Mouse (Mus musculus) C2C12 (cell line): ENCODE data around the gene Castor1. TPM values are rescaled to one million over a fixed set of nuclear protein-coding genes. Genes with fewer than 3 reads are reported as not detected.
A peak's percentile ranks its signal among the peaks of the same experiment; 100 is the strongest.

Experiments used
- H3K27me3 ChIP-seq: one replicate; pipeline ENCODE4 v1.6.1; 2011; ENCODE audit not compliant: control insufficient read depth, insufficient read depth, insufficient read length
- H3K36me3 ChIP-seq: one replicate; pipeline ENCODE4 v1.6.1; 2011; ENCODE audit not compliant: control insufficient read depth, insufficient read depth
- H3K4me3 ChIP-seq: one replicate; pipeline ENCODE4 v1.5.1; 2011; ENCODE audit warnings: mild to moderate bottlenecking, control low read depth; ENCODE audit not compliant: poor library complexity, insufficient read depth, severe bottlenecking
- H3K79me2 ChIP-seq: one replicate; pipeline ENCODE4 v1.6.1; 2011; ENCODE audit not compliant: control insufficient read depth, insufficient read depth
- H3K79me3 ChIP-seq: one replicate; pipeline ENCODE4 v1.6.1; 2011; ENCODE audit warnings: low read depth, control low read depth
- H3ac ChIP-seq: one replicate; pipeline ENCODE3; 2011; ENCODE audit warnings: low read depth; ENCODE audit not compliant: control insufficient read depth, insufficient read length
- CEBPB ChIP-seq: IDR thresholded peaks from one replicate; pipeline ENCODE4 v1.6.1; 2011; ENCODE audit warnings: low read depth, mild to moderate bottlenecking, control low read depth, moderate library complexity
- CTCF ChIP-seq: IDR thresholded peaks from one replicate; pipeline ENCODE4 v1.5.1; 2011; ENCODE audit not compliant: control insufficient read depth, insufficient read depth, insufficient read length
- FOSL1 ChIP-seq: IDR thresholded peaks from one replicate; pipeline ENCODE4 v1.8.0; 2011; ENCODE audit warnings: mild to moderate bottlenecking, low read length; ENCODE audit not compliant: poor library complexity, insufficient read depth, severe bottlenecking
- MAX ChIP-seq: IDR thresholded peaks from one replicate; pipeline ENCODE4 v1.6.1; 2011; ENCODE audit warnings: mild to moderate bottlenecking, control low read depth
- MYOD1 ChIP-seq: IDR thresholded peaks from one replicate; pipeline ENCODE4 v1.6.1; 2011; ENCODE audit warnings: low read depth; ENCODE audit not compliant: control insufficient read depth, insufficient read length
- MYOG ChIP-seq: IDR thresholded peaks from one replicate; pipeline ENCODE4 v1.6.1; 2011; ENCODE audit not compliant: control insufficient read depth, insufficient read length; ENCODE audit errors: extremely low read depth
- USF1 ChIP-seq: IDR thresholded peaks from one replicate; pipeline ENCODE4 v1.6.1; 2011; ENCODE audit warnings: low read depth, mild to moderate bottlenecking, control low read depth, moderate library complexity
- polyA plus RNA-seq: library from polyadenylated mRNA; unstranded; fragments of >200 nt; fragmentation: generic; extraction: Trizol; gene quantifications from one replicate; pipeline ENCODE4 v1.2.1, GENCODE M21; 2012; ENCODE audit warnings: missing spikeins

The Castor1 gene
- polyA plus RNA-seq, 1 experiment = 1.5 TPM

DNA sequence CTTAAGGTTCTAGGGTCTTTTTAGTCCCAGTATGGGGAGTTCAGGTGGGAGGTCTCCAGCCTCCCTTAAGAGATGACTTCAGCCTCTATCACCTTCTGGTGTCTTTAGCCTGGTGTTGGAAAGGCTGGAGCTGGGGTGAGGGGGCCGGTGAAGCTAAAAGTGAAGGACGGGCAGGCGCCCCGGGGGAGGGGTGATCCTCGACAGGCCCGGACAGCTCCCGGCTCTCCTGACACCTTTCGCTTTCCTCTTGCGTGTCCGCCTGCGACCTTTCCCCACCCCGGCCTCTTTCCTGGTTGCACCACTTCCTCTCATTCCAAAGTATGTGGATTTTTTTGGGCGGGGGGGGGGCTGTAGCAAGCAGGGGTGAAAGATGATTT lies 49.2 kb downstream of the Castor1 start:
- no peaks in the 10 kb centered on the region for H3K79me3 ChIP-seq
- peak overlapping the region; percentile 49 for H3K4me3 ChIP-seq
- peaks cover 20% of the 10 kb centered on the region for H3K36me3 ChIP-seq
- peaks cover 22% of the 10 kb centered on the region for H3K79me2 ChIP-seq
- no peaks in the 10 kb centered on the region for H3K27me3 ChIP-seq
- H3ac ChIP-seq = no peak overlapping the region
- TF ChIP-seq FOSL1 (no peak), CTCF (no peak), MYOG (no peak), MAX (no peak), MYOD1 (no peak), USF1 (no peak), CEBPB (no peak)

DNA sequence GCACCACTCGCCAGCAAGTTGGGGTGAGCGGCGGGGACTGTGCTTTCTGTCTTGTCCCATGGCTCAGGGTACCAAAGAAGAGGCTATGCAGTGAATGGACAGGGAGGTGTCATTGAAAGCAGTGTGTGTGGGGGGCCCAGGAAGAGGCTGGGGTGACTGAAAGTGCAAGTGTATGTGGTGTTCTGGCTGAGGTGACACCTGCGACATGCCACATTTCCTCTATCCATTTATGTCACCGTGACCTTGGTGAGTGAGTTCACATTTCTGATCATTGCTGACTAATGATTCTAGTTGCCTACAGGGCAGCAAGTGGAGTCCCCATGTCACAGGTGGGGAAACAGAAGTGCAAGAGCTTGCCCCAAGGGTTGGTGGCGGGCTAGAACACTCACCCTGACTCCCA lies 50.5 kb downstream of the Castor1 start:
- no peaks in the 10 kb centered on the region for H3K79me3 ChIP-seq
- H3K4me3 ChIP-seq = no peak overlapping the region
- peaks cover 20% of the 10 kb centered on the region for H3K36me3 ChIP-seq
- TF ChIP-seq MAX (no peak), MYOD1 (no peak), CEBPB (no peak), CTCF (no peak), MYOG (no peak), FOSL1 (no peak), USF1 (no peak)
- no peak overlapping the region for H3ac ChIP-seq
- no peaks in the 10 kb centered on the region for H3K27me3 ChIP-seq
- peaks cover 22% of the 10 kb centered on the region for H3K79me2 ChIP-seq

DNA sequence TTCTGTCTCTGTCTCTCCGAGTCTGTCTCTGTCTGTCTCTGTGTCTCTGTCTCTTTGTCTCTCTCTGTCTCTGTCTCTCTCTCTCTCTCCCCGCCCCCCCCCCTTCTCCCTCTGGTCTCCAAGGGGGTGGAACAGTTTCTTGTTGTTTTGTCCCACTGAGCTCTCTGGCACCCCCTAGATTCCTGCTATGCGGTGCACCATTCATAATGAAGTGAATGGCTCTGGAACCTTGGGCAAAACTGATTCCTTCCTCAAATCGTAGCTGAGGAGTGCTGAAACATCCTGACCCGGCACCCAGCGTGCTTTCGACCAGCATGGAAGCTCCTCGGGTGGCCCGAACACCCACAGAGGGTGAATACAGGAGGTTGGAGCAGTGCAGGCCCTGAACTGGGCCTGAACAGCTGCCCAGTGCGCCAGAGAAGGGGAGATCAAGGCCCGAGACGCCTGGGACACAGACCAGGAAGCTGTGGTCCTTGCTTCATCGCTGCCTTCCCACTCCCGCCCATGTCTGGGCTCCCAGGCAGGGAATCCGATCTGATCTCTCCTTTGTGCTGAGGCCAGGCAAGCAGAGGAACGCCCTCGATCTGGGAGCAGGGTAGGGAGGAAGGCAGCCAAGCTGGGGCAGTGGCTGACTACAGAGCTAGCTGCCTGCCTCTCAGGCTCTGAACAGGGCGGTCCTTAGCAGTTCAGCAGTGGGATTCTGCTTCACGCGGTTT lies 52.9 kb downstream of the Castor1 start:
- Histone ChIP-seq H3ac (no peak overlapping the region), H3K36me3 (peaks cover 20% of the 10 kb centered on the region), H3K79me3 (no peaks in the 10 kb centered on the region), H3K79me2 (peaks cover 19% of the 10 kb centered on the region), H3K27me3 (no peaks in the 10 kb centered on the region), H3K4me3 (no peak overlapping the region)
- TF ChIP-seq USF1 (no peak), MYOD1 (no peak), CEBPB (no peak), CTCF (no peak), MAX (no peak), MYOG (no peak), FOSL1 (no peak)

DNA sequence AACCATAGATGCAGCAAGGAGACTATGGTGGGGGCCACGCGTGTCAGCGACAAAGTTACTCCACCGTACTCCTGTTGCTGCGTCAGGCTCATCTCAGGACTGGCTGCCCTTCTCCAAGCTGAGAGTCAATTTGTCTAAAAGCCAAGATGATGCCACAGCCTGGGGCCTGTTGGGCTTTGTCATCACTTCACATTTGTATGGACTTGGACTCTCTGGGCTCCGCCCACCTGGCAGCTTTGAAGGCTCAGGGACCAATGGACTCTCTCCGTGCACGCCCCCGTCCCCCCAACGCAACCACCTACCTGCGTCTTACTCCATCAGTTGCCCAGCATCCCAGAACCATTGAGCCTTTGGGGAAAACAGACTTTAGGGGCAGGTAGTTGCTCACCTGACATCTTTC lies 53.5 kb downstream of the Castor1 start:
- no peaks in the 10 kb centered on the region for H3K27me3 ChIP-seq
- H3K36me3 ChIP-seq = peaks cover 20% of the 10 kb centered on the region
- TF ChIP-seq USF1 = no peak
- TF ChIP-seq MYOG = no peak
- no peak for TF ChIP-seq CEBPB
- TF ChIP-seq CTCF = no peak
- TF ChIP-seq MAX = no peak
- peaks cover 17% of the 10 kb centered on the region for H3K79me2 ChIP-seq
- H3K79me3 ChIP-seq = no peaks in the 10 kb centered on the region
- H3K4me3 ChIP-seq = no peak overlapping the region
- H3ac ChIP-seq = no peak overlapping the region

Other genes with a start within 250 kb of the Castor1 start
- gene 4930556J24Rik, start 241.4 kb upstream of the Castor1 start, polyA plus RNA-seq = 0.07 TPM
- 0.06 TPM for gene Gal3st1, start 234.6 kb upstream of the Castor1 start, polyA plus RNA-seq
- gene Sec14l4, start 186.8 kb upstream of the Castor1 start, polyA plus RNA-seq = not detected
- gene Sec14l3, start 153.4 kb upstream of the Castor1 start, polyA plus RNA-seq = not detected
- 10.8 TPM for gene Mtfp1, start 122.8 kb upstream of the Castor1 start, polyA plus RNA-seq
- gene Sec14l2, start 94.8 kb upstream of the Castor1 start, polyA plus RNA-seq = 7.3 TPM
- 13.6 TPM for gene Rnf215, start 83.0 kb upstream of the Castor1 start, polyA plus RNA-seq
- gene Ccdc157, start 57.9 kb upstream of the Castor1 start, polyA plus RNA-seq = 3.7 TPM
- gene Sf3a1, start 57.9 kb upstream of the Castor1 start, polyA plus RNA-seq = 64.9 TPM
- gene Tbc1d10a, start 31.4 kb upstream of the Castor1 start, polyA plus RNA-seq = 22.4 TPM
- not detected for gene Osm, start 18.2 kb downstream of the Castor1 start, polyA plus RNA-seq
- gene Lif, start 39.3 kb downstream of the Castor1 start, polyA plus RNA-seq = 1.0 TPM
- not detected for gene Hormad2, start 222.9 kb downstream of the Castor1 start, polyA plus RNA-seq